10 mouse cellular contexts compared by ENCODE assay signal in genomic region chr9:8901013-8901646, GRCm38 (mm10). TPM values are rescaled to one million over a fixed set of nuclear protein-coding genes. Genes with fewer than 3 reads are reported as not detected.
A peak's percentile ranks its signal among the peaks of the same experiment; 100 is the strongest.
DNase-seq lines count a peak whose midpoint lies in the region; ATAC-seq lines count a peak whose summit lies in the region.
"Had no signal": no experiment of that assay in that cellular context is flagged by ENCODE, and none has a peak within 500 bp of the region (broad histone marks: within the 10 kb centered on the region; RNA-seq: fewer than 3 reads in every experiment).

No protein-coding gene starts in this region.

- H3K4me2 ChIP-seq in heart, embryonic 11.5 days, result peak overlapping the region; percentile 96
- H3K4me2 ChIP-seq in kidney, embryonic 14.5 days (replicated peaks; ENCODE audit: low read depth, low read length), result peak overlapping the region; percentile 93
- peak overlapping the region; percentile 78 for H3K4me2 ChIP-seq in liver, embryonic 11.5 days
- H3K4me2 ChIP-seq in neural tube, embryonic 15.5 days, result peak overlapping the region; percentile 92

- intact Hi-C loops in heart, postnatal 25 days (cut with DNase I), result no loop called here

- H3K27ac ChIP-seq in heart, embryonic 11.5 days (ENCODE audit: low read depth, low read length), result no peak overlapping the region
- H3K27ac ChIP-seq in kidney, embryonic 14.5 days (ENCODE audit: low read depth, low read length), result no peak overlapping the region
- H3K27ac ChIP-seq in liver, embryonic 11.5 days (ENCODE audit: low read depth, low read length), result no peak overlapping the region
- H3K27ac ChIP-seq in neural tube, embryonic 15.5 days (replicated peaks), result peak overlapping the region; percentile 74

- WGBS in heart, embryonic 11.5 days (ENCODE audit: insufficient replicate concordance), result 0% methylated on average over 36 of the region's 36 CpGs
- under 1% methylated on average over 36 of the region's 36 CpGs for WGBS in kidney, embryonic 14.5 days
- WGBS in liver, embryonic 11.5 days, result 2% methylated on average over 32 of the region's 36 CpGs
- under 1% methylated on average over 36 of the region's 36 CpGs for WGBS in neural tube, embryonic 15.5 days

- peak overlapping the region; percentile 63 for H3K4me3 ChIP-seq in heart, embryonic 11.5 days (ENCODE audit: low read depth, low read length)
- peak overlapping the region; percentile 61 for H3K4me3 ChIP-seq in kidney, embryonic 14.5 days (ENCODE audit: low read length)
- peak overlapping the region; percentile 50 for H3K4me3 ChIP-seq in liver, embryonic 11.5 days (ENCODE audit: low read depth, low read length)
- peak overlapping the region; percentile 59 for H3K4me3 ChIP-seq in neural tube, embryonic 15.5 days (replicated peaks)

- peak; percentile 58 for ATAC-seq in heart, embryonic 11.5 days (replicated peaks; ENCODE audit: insufficient number of reproducible peaks, low FRiP score, low TSS enrichment)
- peak; percentile 55; the same call in 1 of the 2 replicates for ATAC-seq in kidney, embryonic 14.5 days (ENCODE audit: low FRiP score, low TSS enrichment)
- peak; percentile 17 for ATAC-seq in liver, embryonic 11.5 days (replicated peaks; ENCODE audit: low FRiP score)
- ATAC-seq in neural tube, embryonic 15.5 days (ENCODE audit: low FRiP score), result peak; percentile 72

- H3K4me1 ChIP-seq in heart, embryonic 11.5 days (ENCODE audit: control insufficient read depth, insufficient read depth, low read length), result peaks cover 8% of the 10 kb centered on the region; the same call in 1 of the 2 replicates
- H3K4me1 ChIP-seq in kidney, embryonic 14.5 days (ENCODE audit: control insufficient read depth, insufficient read depth, low read length), result peaks cover 5% of the 10 kb centered on the region; the same call in 1 of the 2 replicates
- H3K4me1 ChIP-seq in liver, embryonic 11.5 days (replicated peaks; ENCODE audit: control insufficient read depth, insufficient read depth, low read length), result no peaks in the 10 kb centered on the region; the same call in 1 of the 2 replicates
- H3K4me1 ChIP-seq in neural tube, embryonic 15.5 days, result peaks cover 19% of the 10 kb centered on the region

- no peaks in the 10 kb centered on the region for H3K9me3 ChIP-seq in heart, embryonic 11.5 days (replicated peaks; ENCODE audit: control insufficient read depth, low read length)
- H3K9me3 ChIP-seq in kidney, embryonic 14.5 days (ENCODE audit: control insufficient read depth, low read length), result no peaks in the 10 kb centered on the region
- no peaks in the 10 kb centered on the region for H3K9me3 ChIP-seq in liver, embryonic 11.5 days (ENCODE audit: control insufficient read depth, low read length)
- no peaks in the 10 kb centered on the region for H3K9me3 ChIP-seq in neural tube, embryonic 15.5 days (replicated peaks)

- H3K27me3 ChIP-seq in heart, embryonic 11.5 days (ENCODE audit: control insufficient read depth, insufficient read depth, low read length), result peaks cover 53% of the 10 kb centered on the region
- H3K27me3 ChIP-seq in kidney, embryonic 14.5 days (ENCODE audit: control insufficient read depth, insufficient read depth, low read length), result peaks cover 28% of the 10 kb centered on the region
- peaks cover 43% of the 10 kb centered on the region for H3K27me3 ChIP-seq in liver, embryonic 11.5 days (replicated peaks; ENCODE audit: control insufficient read depth, insufficient read depth, low read length)
- H3K27me3 ChIP-seq in neural tube, embryonic 15.5 days (replicated peaks), result peaks cover 21% of the 10 kb centered on the region
- H3K27me3 ChIP-seq: CH12.LX had no signal

- DNase-seq in heart, postnatal 25 days (ENCODE audit: low spot score), result no peak
- peak; percentile 13 for DNase-seq in cerebellum, adult 9-11 months
- DNase-seq in frontal cortex, postnatal 10 days (ENCODE audit: low spot score in 2 of 2), result peak; percentile 6 to 27
- peak; percentile 42 for DNase-seq in liver, embryonic 11.5 days (ENCODE audit: low spot score)
- DNase-seq in spleen, postnatal 4 days (ENCODE audit: low spot score in 2 of 2), result no peak

- H3K9ac ChIP-seq in heart, embryonic 11.5 days (ENCODE audit: low read depth, low read length), result 0 out of 2 replicates have a peak overlapping the region, but pooled peaks have one; percentile 39
- H3K9ac ChIP-seq in kidney, embryonic 14.5 days (ENCODE audit: low read depth, low read length), result peak overlapping the region; percentile 49
- H3K9ac ChIP-seq in liver, embryonic 11.5 days (ENCODE audit: low read depth, low read length), result no peak overlapping the region
- H3K9ac ChIP-seq in neural tube, embryonic 15.5 days (replicated peaks), result peak overlapping the region; percentile 71

- no peaks in the 10 kb centered on the region for H3K36me3 ChIP-seq in heart, embryonic 11.5 days (ENCODE audit: control insufficient read depth, insufficient read depth, low read length)
- H3K36me3 ChIP-seq in kidney, embryonic 14.5 days (ENCODE audit: control insufficient read depth, insufficient read depth, low read length), result no peaks in the 10 kb centered on the region
- H3K36me3 ChIP-seq in liver, embryonic 11.5 days (ENCODE audit: control insufficient read depth, insufficient read depth, low read length), result no peaks in the 10 kb centered on the region
- no peaks in the 10 kb centered on the region for H3K36me3 ChIP-seq in neural tube, embryonic 15.5 days

RNA-seq across cellular contexts. Expression of gene Pgr, which starts 1.5 kb away (rescaled TPM):
- not detected in 2 replicates for polyA plus RNA-seq in heart, embryonic 11.5 days (2014; fragmentation: Nextera tagmentation; extraction: Ambion mirVana)
- total RNA-seq in heart, postnatal 25 days (2021), result not detected
- 0.74 and 1.1 TPM in 2 replicates for polyA plus RNA-seq in kidney, embryonic 14.5 days (2014; fragmentation: Nextera tagmentation; extraction: Ambion mirVana)
- 0.03 and 0.04 TPM in 2 replicates for polyA plus RNA-seq in liver, embryonic 11.5 days (2014; fragmentation: Nextera tagmentation; extraction: Ambion mirVana)
- polyA plus RNA-seq in neural tube, embryonic 15.5 days (2015; fragmentation: Nextera tagmentation; extraction: Ambion mirVana), result 4.1 TPM in 2 replicates
- total RNA-seq: CH12.LX; heart, adult 18-20 months had no signal

Comparison
In these comparisons a context has a peak if more than half of its experiments do, and no peak if none do; other contexts are left out.
1. ATAC-seq: peak in every context shown above with its lines; median percentile 72 in neural tube, embryonic 15.5 days; 58 in heart, embryonic 11.5 days; 55 in kidney, embryonic 14.5 days; 17 in liver, embryonic 11.5 days.
2. DNase-seq: peak in cerebellum, adult 9-11 months (single experiment), frontal cortex, postnatal 10 days (2 of 2) and liver, embryonic 11.5 days (single experiment); none in heart, postnatal 25 days (single experiment) and spleen, postnatal 4 days (0 of 2).
3. Peak in every context shown above with its lines, with median percentiles within 50 percentile points of each other: H3K4me2 ChIP-seq and H3K4me3 ChIP-seq.